Mouse (Mus musculus) E14TG2a.4 (cell line): ENCODE measurements around the gene Csnk1g1.

Experiments
- CTCF ChIP-seq: conservative IDR thresholded peaks from 2 replicates; pipeline ENCODE4 v1.5.1; 2014; ENCODE audit warnings: low read length
- NANOG ChIP-seq: IDR thresholded peaks from 2 replicates; pipeline ENCODE4 v1.6.1; 2014; ENCODE audit warnings: borderline replicate concordance, low read length, mixed read lengths
- POU5F1 ChIP-seq: IDR thresholded peaks from 2 replicates; pipeline ENCODE4 v1.6.1; 2014; ENCODE audit warnings: low read length, borderline replicate concordance

DNA sequence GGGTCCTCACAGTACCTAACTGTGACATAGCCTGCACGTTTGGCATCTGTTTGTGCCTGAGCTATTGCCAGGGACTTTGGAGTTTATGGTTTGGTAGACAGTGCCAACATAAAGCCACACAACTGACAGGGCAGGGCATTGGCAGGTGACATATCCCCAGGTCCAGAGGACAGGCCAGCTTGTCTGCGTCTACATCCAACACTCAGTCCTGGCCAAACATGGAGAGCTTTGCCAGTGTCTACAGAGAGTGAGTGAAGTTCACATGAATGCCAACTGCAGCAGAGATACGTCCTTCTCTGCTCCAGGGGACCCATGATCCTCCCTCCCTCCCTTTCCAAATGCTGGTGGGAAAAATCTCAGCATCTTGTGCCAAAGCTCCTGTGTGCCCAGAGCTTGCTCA, 175.4 kb downstream of the Csnk1g1 start:
- TF ChIP-seq CTCF (no peak), NANOG (no peak), POU5F1 (no peak)
